Mouse (Mus musculus) midbrain, postnatal 0 days (tissue): ENCODE data around the gene Map3k3. TPM values are rescaled to one million over a fixed set of nuclear protein-coding genes. Genes with fewer than 3 reads are reported as not detected.
"Not testable (repeated sequence)": the region's sequence is repeated elsewhere in the genome, so short reads cannot be mapped to it uniquely, and the experiment has no call there.

Source experiments
- ATAC-seq: fragments of 200-750 bp; cut with Nextera tagmentation; 2 replicates; pipeline ENCODE4 v1.8.0; 2017; ENCODE audit warnings: moderate number of reproducible peaks, mild to moderate bottlenecking, moderate TSS enrichment, moderate library complexity; ENCODE audit not compliant: low FRiP score
- DNase-seq: peaks from one replicate; pipeline ENCODE4 v3.0.0-alpha.2; 2015; ENCODE audit warnings: low spot score
- H3K27ac ChIP-seq: fragments of 300-500 bp; sonication (generic); 2 replicates; pipeline ENCODE4 v1.5.1; 2014; ENCODE audit warnings: low read depth, mild to moderate bottlenecking, low read length, mixed read lengths
- H3K27me3 ChIP-seq: fragments of 300-500 bp; sonication (generic); 2 replicates; pipeline ENCODE4 v1.6.1; 2014; ENCODE audit warnings: low read length, control low read depth, mixed read lengths; ENCODE audit not compliant: insufficient read depth
- H3K36me3 ChIP-seq: fragments of 300-500 bp; sonication (generic); 2 replicates; pipeline ENCODE4 v1.6.1; 2014; ENCODE audit warnings: low read length, control low read depth, mixed read lengths; ENCODE audit not compliant: insufficient read depth
- H3K4me1 ChIP-seq: fragments of 300-500 bp; sonication (generic); 2 replicates; pipeline ENCODE4 v1.6.1; 2014; ENCODE audit warnings: mild to moderate bottlenecking, control low read depth, antibody characterized with exemption, low read length, mixed read lengths; ENCODE audit not compliant: insufficient read depth
- H3K4me2 ChIP-seq: fragments of 300-500 bp; sonication (generic); 2 replicates; pipeline ENCODE4 v1.6.1; 2014; ENCODE audit warnings: low read depth, mild to moderate bottlenecking, low read length, mixed read lengths; ENCODE audit not compliant: poor library complexity, severe bottlenecking
- H3K4me3 ChIP-seq: fragments of 300-500 bp; sonication (generic); 2 replicates; pipeline ENCODE4 v1.5.1; 2014; ENCODE audit warnings: low read depth, mild to moderate bottlenecking, low read length, moderate library complexity
- H3K9ac ChIP-seq: fragments of 300-500 bp; sonication (generic); replicated peaks from 2 replicates; pipeline ENCODE4 v1.6.1; 2014; ENCODE audit warnings: mild to moderate bottlenecking, low read length, moderate library complexity, mixed read lengths; ENCODE audit not compliant: poor library complexity, severe bottlenecking
- H3K9me3 ChIP-seq: fragments of 300-500 bp; sonication (generic); 2 replicates; pipeline ENCODE4 v1.6.1; 2016; ENCODE audit warnings: low read length, control low read depth
- CTCF ChIP-seq: IDR thresholded peaks from 2 replicates; pipeline ENCODE4 v1.5.1; 2016; ENCODE audit warnings: antibody characterized with exemption, mild to moderate bottlenecking
- WGBS: fragments of 180-500 bp; shearing (Covaris S2); extraction: QIAGEN DNeasy Blood & Tissue Kit; methylation state at CpG from one replicate; pipeline ENCODE4 v1.1.7; 2014; 5-methylcytosine and 5-hydroxymethylcytosine counted together
- polyA plus RNA-seq: library from polyadenylated mRNA; unstranded; fragments of >200 nt; fragmentation: Nextera tagmentation; extraction: Ambion mirVana; gene quantifications from 2 replicates; pipeline ENCODE4 v1.2.1, GENCODE M21; 2015
- total RNA-seq: library from RNA; depleted of rRNA; stranded (reverse); fragments of >200 nt; gene quantifications from 2 replicates; pipeline ENCODE4 v1.2.3, GENCODE M21; 2014

Gene Map3k3
- total and polyA plus RNA-seq, 2 experiments from 2014 or later, result 9.2 to 26.4 TPM

- TF ChIP-seq CTCF, result no peak
- peak overlapping the region; percentile 74 for H3K4me2 ChIP-seq
- no peaks in the 10 kb centered on the region for H3K9me3 ChIP-seq
- peak overlapping the region; percentile 73 for H3K9ac ChIP-seq
- peaks cover 8% of the 10 kb centered on the region for H3K36me3 ChIP-seq
- H3K4me3 ChIP-seq, result peak overlapping the region; percentile 75
- H3K27me3 ChIP-seq, result no peaks in the 10 kb centered on the region
- ATAC-seq (peak; percentile 95), DNase-seq (peak; percentile 96)
- H3K27ac ChIP-seq, result peak overlapping the region; percentile 80
- no peaks in the 10 kb centered on the region for H3K4me1 ChIP-seq
- 1% methylated on average over 44 of the region's 44 CpGs for WGBS
Observed at GRCm38 (mm10) chr11:106193371-106194154, 109.2 kb downstream of the Map3k3 start.

- Histone ChIP-seq H3K9me3 (no peaks in the 10 kb centered on the region), H3K9ac (peak overlapping the region; percentile 73; the same call in 1 of the 2 replicates), H3K4me3 (peak overlapping the region; percentile 75), H3K4me1 (no peaks in the 10 kb centered on the region), H3K27ac (peak overlapping the region; percentile 80), H3K27me3 (no peaks in the 10 kb centered on the region), H3K36me3 (peaks cover 8% of the 10 kb centered on the region), H3K4me2 (peak overlapping the region; percentile 74)
- TF ChIP-seq CTCF, result no peak
- no peak for ATAC-seq
- DNase-seq, result no peak
- 33% methylated on average over 3 of the region's 3 CpGs for WGBS
Observed at GRCm38 (mm10) chr11:106194155-106194541, 109.7 kb downstream of the Map3k3 start.

- TF ChIP-seq CTCF, result no peak
- H3K36me3 ChIP-seq, result peaks cover 8% of the 10 kb centered on the region
- H3K4me2 ChIP-seq, result no peak overlapping the region
- H3K27ac ChIP-seq, result no peak overlapping the region
- H3K4me3 ChIP-seq, result no peak overlapping the region
- H3K27me3 ChIP-seq, result no peaks in the 10 kb centered on the region
- WGBS, result 92% methylated on average over 7 of the region's 7 CpGs
- H3K9me3 ChIP-seq, result no peaks in the 10 kb centered on the region
- ATAC-seq (no peak), DNase-seq (no peak)
- no peak overlapping the region for H3K9ac ChIP-seq
- H3K4me1 ChIP-seq, result no peaks in the 10 kb centered on the region
Observed at GRCm38 (mm10) chr11:106194891-106195290, 110.5 kb downstream of the Map3k3 start.

- no peaks in the 10 kb centered on the region for H3K9me3 ChIP-seq
- ATAC-seq, result no peak
- H3K27ac ChIP-seq, result no peak overlapping the region
- TF ChIP-seq CTCF, result no peak
- H3K9ac ChIP-seq, result no peak overlapping the region
- H3K36me3 ChIP-seq, result peaks cover 8% of the 10 kb centered on the region
- H3K4me1 ChIP-seq, result no peaks in the 10 kb centered on the region
- no peak overlapping the region for H3K4me3 ChIP-seq
- DNase-seq, result no peak
- no peaks in the 10 kb centered on the region for H3K27me3 ChIP-seq
- H3K4me2 ChIP-seq, result no peak overlapping the region
Observed at GRCm38 (mm10) chr11:106195341-106195740, 110.9 kb downstream of the Map3k3 start.

- H3K36me3 ChIP-seq, result peaks cover 31% of the 10 kb centered on the region
- DNase-seq, result no peak
Observed at GRCm38 (mm10) chr11:106198277-106198676, 113.9 kb downstream of the Map3k3 start.

GRCm38 (mm10) chr11:106199997-106200396, 115.6 kb downstream of the Map3k3 start:
- H3K9ac ChIP-seq, ATAC-seq, H3K4me3 ChIP-seq, H3K27ac ChIP-seq, H3K4me2 ChIP-seq, H3K9me3 ChIP-seq, H3K4me1 ChIP-seq, H3K27me3 ChIP-seq, DNase-seq: not testable (repeated sequence)
- H3K36me3 ChIP-seq, result peaks cover 41% of the 10 kb centered on the region
- WGBS, result 93% methylated on average over 7 of the region's 7 CpGs

More at GRCm38 (mm10) chr11:106198277-106198676, 113.9 kb downstream of the Map3k3 start:
- TF ChIP-seq CTCF, result no peak
- Histone ChIP-seq H3K4me3 (no peak overlapping the region), H3K27me3 (no peaks in the 10 kb centered on the region), H3K4me2 (no peak overlapping the region), H3K27ac (no peak overlapping the region), H3K9me3 (no peaks in the 10 kb centered on the region), H3K9ac (no peak overlapping the region), H3K4me1 (no peaks in the 10 kb centered on the region)
- no peak for ATAC-seq
- 91% methylated on average over 4 of the region's 4 CpGs for WGBS
